Comparison of ENCODE assay signal across 8 mouse cellular contexts in the genomic region with DNA sequence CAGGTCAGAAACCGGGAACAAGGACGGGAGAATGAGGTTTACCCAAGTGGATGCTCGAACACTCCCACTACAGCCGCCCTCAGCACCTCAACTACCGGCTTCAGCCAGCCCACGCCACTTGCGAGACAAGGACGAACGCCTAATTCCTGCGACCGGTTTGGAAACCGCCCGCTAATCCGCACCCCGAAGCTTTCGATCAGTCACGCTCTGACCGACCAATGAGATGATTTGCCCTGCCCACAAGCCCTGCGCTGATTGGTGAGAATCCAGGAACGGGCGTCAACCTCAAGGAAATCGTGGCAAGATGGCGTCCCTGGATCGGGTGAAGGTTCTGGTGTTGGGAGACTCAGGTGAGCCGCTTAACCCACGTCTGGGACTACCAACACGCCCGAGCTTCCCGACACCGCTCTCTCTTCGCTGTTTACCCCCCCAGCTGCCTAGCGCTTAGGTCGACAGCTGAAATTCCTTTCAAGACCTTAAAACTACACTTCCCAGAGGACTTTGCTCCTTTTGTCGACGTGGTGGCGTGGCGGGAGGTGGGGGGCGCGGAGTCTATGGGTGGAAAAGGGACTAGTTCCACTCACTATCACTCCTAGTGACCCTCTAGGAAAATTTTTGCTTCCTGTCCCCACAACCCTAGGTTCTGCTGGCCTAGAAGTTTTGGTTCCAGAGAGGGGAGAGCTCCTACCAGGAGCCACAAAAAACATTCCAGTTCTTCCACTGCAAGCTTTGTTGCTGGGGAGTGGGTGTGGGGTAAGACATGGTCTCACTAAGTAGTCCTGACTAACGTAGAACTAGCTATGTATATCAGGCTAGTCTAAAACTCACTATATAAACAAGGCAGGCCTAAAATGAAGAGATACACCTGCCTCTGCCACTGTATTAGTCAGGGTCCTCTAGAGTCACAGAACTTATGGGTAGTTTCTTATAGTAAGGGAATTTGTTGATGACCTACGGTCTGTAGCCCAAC. TPM values are rescaled to one million over a fixed set of nuclear protein-coding genes. Genes with fewer than 3 reads are reported as not detected.
DNase-seq lines count a peak whose midpoint lies in the region; ATAC-seq lines count a peak whose summit lies in the region.

A gene (minus strand): TSS at position 179 of the 970 bp plus-strand sequence.
A gene (plus strand): TSS at position 275 of the 970 bp plus-strand sequence.

- H3K36me3 ChIP-seq in forebrain, embryonic 14.5 days (ENCODE audit: control insufficient read depth, insufficient read depth, low read length): peaks cover 14% of the 10 kb centered on the region
- peaks cover 5% of the 10 kb centered on the region; the same call in 1 of the 2 replicates for H3K36me3 ChIP-seq in neural tube, embryonic 15.5 days

- H3K27me3 ChIP-seq in forebrain, embryonic 14.5 days (replicated peaks; ENCODE audit: control insufficient read depth, insufficient read depth, low read length): no peaks in the 10 kb centered on the region
- no peaks in the 10 kb centered on the region for H3K27me3 ChIP-seq in neural tube, embryonic 15.5 days (replicated peaks)

- DNase-seq in ES-CJ7 (ENCODE audit: low read depth, low spot score): peak; percentile 99
- peak; percentile 97 for DNase-seq in cerebellum, adult 11 months
- DNase-seq in forebrain, embryonic 14.5 days (ENCODE audit: low spot score): peak; percentile 99
- peak; percentile 95 to 97 for DNase-seq in heart, postnatal 14 days
- DNase-seq in layer of hippocampus, adult 11-12 months (ENCODE audit: low spot score): peak; percentile 98
- DNase-seq in lung, adult 18-20 months: peak; percentile 99
- peak; percentile 98 for DNase-seq in testis, postnatal 14 days (ENCODE audit: low spot score)

- ATAC-seq in forebrain, embryonic 14.5 days: peak; percentile 99
- ATAC-seq in neural tube, embryonic 15.5 days (ENCODE audit: low FRiP score): peak; percentile 99

- peak within 1 kb of the TSS; percentile 72 for H3K27ac ChIP-seq in forebrain, embryonic 14.5 days (ENCODE audit: low read depth, low read length)
- peak within 1 kb of the TSS; percentile 97 for H3K27ac ChIP-seq in neural tube, embryonic 15.5 days (replicated peaks)

- intact Hi-C loops in heart, postnatal 14 days (cut with DNase I): loop anchor here (5.0 to 10.0 kb wide), 2 partner anchors 112 to 405 kb away; a partner anchor contains a TSS

- H3K4me1 ChIP-seq in forebrain, embryonic 14.5 days (ENCODE audit: control insufficient read depth, insufficient read depth, low read length): peaks cover 15% of the 10 kb centered on the region
- H3K4me1 ChIP-seq in neural tube, embryonic 15.5 days: peaks cover 27% of the 10 kb centered on the region

- H3K4me3 ChIP-seq in forebrain, embryonic 14.5 days (ENCODE audit: low read depth, low read length): peak within 1 kb of the TSS; percentile 88
- peak within 1 kb of the TSS; percentile 73 for H3K4me3 ChIP-seq in neural tube, embryonic 15.5 days (replicated peaks)

- peak within 1 kb of the TSS; percentile 75 for H3K4me2 ChIP-seq in forebrain, embryonic 14.5 days (ENCODE audit: low read length)
- H3K4me2 ChIP-seq in neural tube, embryonic 15.5 days: peak within 1 kb of the TSS; percentile 77

- 1% methylated on average over 41 of the region's 41 CpGs for WGBS in forebrain, embryonic 14.5 days
- WGBS in neural tube, embryonic 15.5 days: 2% methylated on average over 41 of the region's 41 CpGs

- no peaks in the 10 kb centered on the region for H3K9me3 ChIP-seq in forebrain, embryonic 14.5 days (replicated peaks; ENCODE audit: control insufficient read depth, low read length)
- H3K9me3 ChIP-seq in neural tube, embryonic 15.5 days (replicated peaks): no peaks in the 10 kb centered on the region

- H3K9ac ChIP-seq in forebrain, embryonic 14.5 days (ENCODE audit: low read length): peak within 1 kb of the TSS; percentile 94
- H3K9ac ChIP-seq in neural tube, embryonic 15.5 days (replicated peaks): peak within 1 kb of the TSS; percentile 91

RNA-seq across cellular contexts. Expression of the first gene that starts in this region (rescaled TPM):
- 42.3 and 43.9 TPM in 2 replicates for polyA plus RNA-seq in forebrain, embryonic 14.5 days (2014; fragmentation: Nextera tagmentation; extraction: Ambion mirVana)
- total RNA-seq in heart, postnatal 14 days (2021): 1 to 10 TPM; 6.8 to 7.5 TPM
- 21.8 and 25.0 TPM in 2 replicates for polyA plus RNA-seq in neural tube, embryonic 15.5 days (2015; fragmentation: Nextera tagmentation; extraction: Ambion mirVana)

RNA-seq across cellular contexts. Expression of the second gene that starts in this region (rescaled TPM):
- polyA plus RNA-seq in forebrain, embryonic 14.5 days (2014; fragmentation: Nextera tagmentation; extraction: Ambion mirVana): 22.6 and 22.8 TPM in 2 replicates
- total RNA-seq in heart, postnatal 14 days (2021): 1 to 10 TPM; 7.6 to 8.6 TPM
- 16.3 and 16.5 TPM in 2 replicates for polyA plus RNA-seq in neural tube, embryonic 15.5 days (2015; fragmentation: Nextera tagmentation; extraction: Ambion mirVana)

Comparison
In these comparisons a context has a peak if more than half of its experiments do, and no peak if none do; other contexts are left out.
1. Peak in every context shown above with its lines: DNase-seq, ATAC-seq, H3K4me3 ChIP-seq and H3K27ac ChIP-seq.